Mouse (Mus musculus): ENCODE results near the gene Qtrt1.

- no peak for TF ChIP-seq CTCF (IDR thresholded peaks at IDR 0.05; ENCODE audit: extremely low read depth, insufficient read depth, insufficient read length, insufficient replicate concordance)
- TF ChIP-seq POLR2A (IDR thresholded peaks at IDR 0.05; ENCODE audit: low read depth, low read length): no peak
Measured at GRCm38 (mm10) chr9:21456246-21456929, 44.8 kb downstream of the Qtrt1 start.
